In the genomic region with DNA sequence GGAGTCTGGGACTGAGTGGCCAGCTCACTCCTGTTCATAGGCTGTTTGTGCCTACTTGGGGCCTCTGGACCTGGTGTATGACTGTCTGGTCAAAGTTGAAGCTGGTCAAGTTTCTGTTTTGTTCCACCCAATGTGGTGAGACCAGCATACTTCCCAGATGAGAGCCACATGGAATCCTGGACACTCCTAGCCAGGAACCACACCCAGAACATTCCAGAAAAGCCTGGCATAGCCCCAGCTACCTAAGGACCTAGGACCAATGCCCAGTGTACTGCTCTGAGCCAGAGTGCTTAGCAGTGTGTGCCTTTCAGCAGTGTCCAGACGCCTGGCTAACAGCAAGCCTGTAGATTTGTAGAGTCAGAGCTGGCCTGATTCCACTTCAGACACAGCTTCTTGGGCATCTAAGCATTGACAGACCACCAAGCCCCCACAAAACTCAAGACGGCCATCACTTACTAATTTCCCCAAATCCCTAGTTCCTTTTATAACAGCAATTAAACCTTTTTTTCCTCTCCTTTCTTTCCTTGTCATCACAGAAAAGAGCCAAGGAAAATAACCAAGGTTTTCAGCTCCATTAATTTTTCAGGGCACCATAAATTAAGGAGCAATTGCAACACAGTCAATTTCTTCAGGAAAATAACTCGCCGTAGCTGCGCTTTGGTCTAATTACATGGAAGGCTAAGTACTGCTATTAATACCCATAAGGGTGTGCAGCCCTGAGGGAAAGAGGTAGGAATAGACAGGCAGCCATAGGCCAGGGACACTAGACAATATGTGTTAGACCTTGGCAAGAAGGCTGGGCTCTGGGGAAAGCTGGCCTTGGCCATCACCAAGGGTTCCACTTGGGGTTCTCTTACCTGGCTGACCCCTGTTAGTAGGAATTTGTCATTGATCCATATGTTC, we compare ENCODE assay signal across 9 mouse cellular contexts.
DNase-seq lines count a peak whose midpoint lies in the region; ATAC-seq lines count a peak whose summit lies in the region.
"Had no signal": no experiment of that assay in that cellular context is flagged by ENCODE, and none has a peak within 500 bp of the region (broad histone marks: within the 10 kb centered on the region; RNA-seq: fewer than 3 reads in every experiment).

No protein-coding gene starts in this region.

- peaks cover 40% of the 10 kb centered on the region for H3K4me1 ChIP-seq in heart, embryonic 13.5 days

- no peak overlapping the region for H3K9ac ChIP-seq in heart, embryonic 13.5 days
- H3K9ac ChIP-seq: midbrain, embryonic 12.5 days had no signal

- H3K27ac ChIP-seq in heart, embryonic 13.5 days (replicated peaks) = peak overlapping the region; percentile 20; the same call in 1 of the 2 replicates
- H3K27ac ChIP-seq: midbrain, embryonic 12.5 days had no signal

- H3K27me3 ChIP-seq in heart, embryonic 13.5 days (replicated peaks) = no peaks in the 10 kb centered on the region

- WGBS in heart, embryonic 13.5 days = 75% methylated on average over 5 of the region's 5 CpGs
- WGBS in large intestine, adult 2 months = 69% methylated on average over 5 of the region's 5 CpGs

- H3K4me3 ChIP-seq in heart, embryonic 13.5 days = no peak overlapping the region
- H3K4me3 ChIP-seq: midbrain, embryonic 12.5 days had no signal

- H3K4me2 ChIP-seq in heart, embryonic 13.5 days = no peak overlapping the region
- H3K4me2 ChIP-seq: midbrain, embryonic 12.5 days had no signal

- peak; percentile 93 for DNase-seq in NIH3T3 (ENCODE audit: low read depth)
- peak; percentile 10 for DNase-seq in cerebellum, adult 9-11 months
- DNase-seq in large intestine, adult 2 months (ENCODE audit: low read depth, low spot score) = peak; percentile 11
- no peak for DNase-seq in embryo, embryonic 9.5 days (ENCODE audit: extremely low spot score)
- no peak for DNase-seq in right cerebral cortex, adult 2 months (ENCODE audit: low spot score in 2 of 2)

- ATAC-seq in heart, embryonic 13.5 days (ENCODE audit: extremely low read depth, insufficient number of reproducible peaks, low FRiP score, low TSS enrichment) = no peak; the same call in 1 of the 2 replicates
- ATAC-seq in frontal cortex, adult (ENCODE audit: low TSS enrichment) = no peak
- ATAC-seq in CD4-positive, CD25-positive, alpha-beta regulatory T cell, adult 4 months = no peak

- no peaks in the 10 kb centered on the region for H3K36me3 ChIP-seq in heart, embryonic 13.5 days
- H3K36me3 ChIP-seq: midbrain, embryonic 12.5 days had no signal

- H3K9me3 ChIP-seq in heart, embryonic 13.5 days = no peaks in the 10 kb centered on the region
- H3K9me3 ChIP-seq: midbrain, embryonic 12.5 days had no signal

Comparison
In these comparisons a context has a peak if more than half of its experiments do, and no peak if none do; other contexts are left out.
1. DNase-seq: peak in NIH3T3 (single experiment), cerebellum, adult 9-11 months (single experiment) and large intestine, adult 2 months (single experiment); none in embryo, embryonic 9.5 days (single experiment) and right cerebral cortex, adult 2 months (0 of 2).